Mouse (Mus musculus) G1E (cell line): ENCODE results near the gene Gns. TPM values are rescaled to one million over a fixed set of nuclear protein-coding genes. Genes with fewer than 3 reads are reported as not detected.
A peak's percentile ranks its signal among the peaks of the same experiment; 100 is the strongest.

Experiments used
- ATAC-seq: 2 replicates; pipeline ENCODE4 v1.8.0; 2016; ENCODE audit warnings: mild to moderate bottlenecking; ENCODE audit not compliant: insufficient number of reproducible peaks, poor library complexity, low FRiP score, severe bottlenecking; ENCODE audit errors: extremely low read depth
- DNase-seq: peaks from one replicate; pipeline ENCODE4 v3.0.0; 2012; ENCODE audit warnings: low spot score
- H3K27me3 ChIP-seq: 2 replicates; pipeline ENCODE4 v1.6.1; 2012; ENCODE audit warnings: mild to moderate bottlenecking, low read length, inconsistent platforms; ENCODE audit not compliant: insufficient read depth
- H3K36me3 ChIP-seq: replicated peaks from 2 replicates; pipeline ENCODE3; 2012; ENCODE audit warnings: mild to moderate bottlenecking, inconsistent platforms
- H3K4me1 ChIP-seq: 2 replicates; pipeline ENCODE4 v1.6.1; 2012; ENCODE audit warnings: low read depth, low read length, inconsistent platforms, mixed read lengths; ENCODE audit not compliant: insufficient read depth
- H3K4me3 ChIP-seq: 2 replicates; pipeline ENCODE4 v1.5.1; 2012; ENCODE audit warnings: low read depth, mild to moderate bottlenecking, inconsistent platforms, low read length, moderate library complexity, mixed read lengths
- H3K9me3 ChIP-seq: replicated peaks from 2 replicates; pipeline ENCODE4 v1.6.1; 2012; ENCODE audit warnings: inconsistent platforms
- CTCF ChIP-seq: IDR thresholded peaks from 2 replicates; pipeline ENCODE4 v1.5.1; 2012; ENCODE audit warnings: low read depth, low read length, inconsistent platforms, mixed read lengths
- GATA1 ChIP-seq: IDR thresholded peaks from 2 replicates; pipeline ENCODE4 v1.6.1; 2012; ENCODE audit warnings: borderline replicate concordance, low read length, inconsistent platforms, mixed read lengths
- GATA2 ChIP-seq: IDR thresholded peaks from 2 replicates; pipeline ENCODE4 v1.6.1; 2012; ENCODE audit warnings: low read depth, low read length, inconsistent platforms, borderline replicate concordance
- POLR2AphosphoS5 ChIP-seq: IDR thresholded peaks from 2 replicates; pipeline ENCODE4 v1.6.1; 2012; ENCODE audit warnings: low read depth, low read length, inconsistent platforms; ENCODE audit not compliant: insufficient replicate concordance
- TAL1 ChIP-seq: conservative IDR thresholded peaks from 2 replicates; pipeline ENCODE4 v1.6.1; 2012; ENCODE audit warnings: low read depth, low read length, inconsistent platforms, mixed read lengths
- polyA plus RNA-seq: library from polyadenylated mRNA; stranded (reverse); fragments of >175 nt; gene quantifications from 2 replicates; pipeline ENCODE4 v1.2.3, GENCODE M21; 2012
- total RNA-seq, 2 experiments: library from RNA; stranded (forward) in 1 of 2; stranded (reverse) in 1 of 2; fragments of 200-1000 nt in 1 of 2; fragments of >200 nt in 1 of 2; fragmentation: Nextera tagmentation in 1 of 2; gene quantifications; 2 replicates each; pipeline ENCODE4 v1.2.3; 2014 to 2017

Gene Gns
- total and polyA plus RNA-seq, 3 experiments: 33.4 to 138 (median 134) TPM

GRCm38 (mm10) chr10:121374013-121374412, 9.1 kb downstream of the Gns start:
- peaks cover 90% of the 10 kb centered on the region for H3K36me3 ChIP-seq
- no peak for DNase-seq
- no peak for ATAC-seq

GRCm38 (mm10) chr10:121374693-121375620, 10.1 kb downstream of the Gns start:
- Histone ChIP-seq H3K4me1 (peaks cover 53% of the 10 kb centered on the region), H3K27me3 (no peaks in the 10 kb centered on the region), H3K36me3 (peaks cover 90% of the 10 kb centered on the region), H3K4me3 (peak overlapping the region; percentile 68; the same call in 1 of the 2 replicates), H3K9me3 (no peaks in the 10 kb centered on the region)
- no peak for TF ChIP-seq GATA1
- TF ChIP-seq TAL1: 0 out of 2 replicates have a peak, but pooled peaks have one; percentile 13
- ATAC-seq: peak; percentile 78
- DNase-seq: peak; percentile 83

More at GRCm38 (mm10) chr10:121374013-121374412, 9.1 kb downstream of the Gns start:
- Histone ChIP-seq H3K9me3 (no peaks in the 10 kb centered on the region), H3K27me3 (no peaks in the 10 kb centered on the region), H3K4me1 (peaks cover 60% of the 10 kb centered on the region), H3K4me3 (peak overlapping the region; percentile 63; the same call in 1 of the 2 replicates)
- TF ChIP-seq POLR2AphosphoS5 (no peak), TAL1 (no peak), CTCF (no peak), GATA2 (no peak), GATA1 (no peak)

DNA sequence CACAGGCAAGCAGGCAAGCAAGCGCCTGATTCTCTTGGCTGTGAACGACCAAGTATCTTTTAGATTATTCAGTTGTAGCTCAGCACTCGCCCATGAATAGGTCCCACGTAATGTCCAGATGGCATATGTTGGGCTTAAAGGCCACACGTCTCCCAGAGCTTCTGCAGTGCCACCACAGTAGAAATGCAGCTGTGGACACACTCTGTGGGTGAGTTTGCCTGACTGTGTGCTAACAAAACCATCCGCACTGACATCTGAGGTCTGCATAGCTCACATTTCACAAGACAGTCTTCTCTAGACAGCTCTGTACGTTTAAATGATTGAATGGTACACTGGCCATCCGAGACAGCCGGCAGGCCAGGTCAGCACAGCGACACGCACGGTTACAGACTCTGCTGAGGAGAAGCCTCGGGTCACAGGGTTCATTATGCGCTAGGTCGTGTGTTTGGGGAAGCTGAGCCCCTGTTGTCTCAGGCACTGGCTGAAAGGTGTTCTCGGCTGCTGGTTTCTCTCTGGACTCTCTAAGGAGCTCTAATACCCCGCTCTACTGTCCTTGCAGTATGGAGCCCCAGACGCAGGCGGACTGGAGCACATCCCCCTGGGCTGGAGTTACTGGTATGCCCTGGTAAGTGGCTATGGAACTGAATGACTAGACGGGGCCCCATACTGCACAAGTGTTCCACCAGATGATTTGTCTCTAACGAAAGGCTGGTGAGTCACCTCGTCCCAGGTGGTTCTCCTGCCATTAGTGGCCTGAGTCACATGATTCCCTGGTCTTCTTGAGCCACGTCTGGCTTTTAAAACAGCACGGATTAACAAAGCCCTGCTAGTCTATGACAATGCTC, 11.0 kb downstream of the Gns start:
- Histone ChIP-seq H3K36me3 (peaks cover 88% of the 10 kb centered on the region), H3K4me1 (peaks cover 48% of the 10 kb centered on the region), H3K4me3 (peak overlapping the region; percentile 68; the same call in 1 of the 2 replicates), H3K27me3 (no peaks in the 10 kb centered on the region), H3K9me3 (no peaks in the 10 kb centered on the region)
- no peak for ATAC-seq
- DNase-seq: no peak
- no peak for TF ChIP-seq GATA1
- TF ChIP-seq GATA2: no peak
- TF ChIP-seq CTCF: no peak
- TF ChIP-seq POLR2AphosphoS5: no peak
- no peak for TF ChIP-seq TAL1

DNA sequence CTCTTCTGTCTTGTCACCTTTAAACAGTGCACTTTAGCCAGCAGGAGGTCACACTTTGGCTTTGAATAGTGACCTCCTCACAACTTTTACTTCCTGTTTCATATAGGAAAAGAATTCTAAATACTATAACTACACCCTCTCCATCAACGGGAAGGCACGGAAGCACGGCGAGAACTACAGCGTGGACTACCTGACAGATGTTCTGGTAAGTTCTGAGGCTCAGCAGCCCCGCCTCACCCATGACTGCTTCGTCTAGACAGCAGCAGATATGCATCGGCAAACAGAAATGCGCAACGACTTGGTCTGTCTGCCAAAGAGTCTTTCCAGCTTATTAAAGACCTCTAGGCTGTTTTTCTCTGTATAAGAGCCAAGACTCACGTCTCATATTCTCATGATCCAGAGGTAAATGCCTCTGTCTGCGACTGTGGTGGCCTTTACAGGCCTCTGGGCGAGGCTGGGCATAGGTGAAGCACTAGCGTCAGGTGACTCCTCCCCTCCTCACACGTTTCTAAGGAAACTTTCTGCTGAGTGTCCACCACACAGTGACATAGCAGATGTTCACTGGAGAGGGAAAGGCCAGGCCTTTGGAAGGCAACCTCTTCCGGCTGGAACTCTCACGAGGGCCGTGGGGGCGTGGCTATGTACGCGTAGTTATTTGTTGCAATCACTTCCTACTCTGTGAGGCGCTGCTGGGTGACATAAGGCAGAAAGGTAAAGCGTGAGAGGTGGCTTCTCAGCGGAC, 11.8 kb downstream of the Gns start:
- no peak for ATAC-seq
- TF ChIP-seq CTCF (no peak), TAL1 (no peak), POLR2AphosphoS5 (no peak), GATA1 (no peak)
- no peaks in the 10 kb centered on the region for H3K27me3 ChIP-seq
- DNase-seq: no peak
- no peak overlapping the region for H3K4me3 ChIP-seq
- H3K36me3 ChIP-seq: peaks cover 88% of the 10 kb centered on the region
- H3K9me3 ChIP-seq: no peaks in the 10 kb centered on the region
- peaks cover 50% of the 10 kb centered on the region for H3K4me1 ChIP-seq

DNA sequence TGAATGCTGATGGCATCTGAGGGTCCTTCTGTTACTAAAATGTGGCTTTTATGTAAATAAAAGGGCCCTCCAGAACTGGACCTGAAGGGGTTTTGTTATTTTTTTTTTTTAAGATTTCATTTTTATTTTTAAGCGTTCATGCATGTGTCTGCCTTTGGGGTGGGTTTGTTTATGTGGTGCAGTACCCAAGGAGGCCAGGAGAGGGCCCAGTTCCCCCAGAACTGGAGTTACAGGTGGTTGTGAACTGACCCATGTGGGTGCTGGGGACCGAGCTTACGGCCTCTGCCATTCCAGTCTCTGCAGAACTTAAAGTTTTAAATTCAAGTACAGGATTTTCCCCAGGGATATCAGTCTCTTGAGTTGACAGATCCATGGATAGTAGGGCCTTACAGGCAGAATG, 14.5 kb downstream of the Gns start:
- TF ChIP-seq GATA2 (no peak), TAL1 (no peak), CTCF (no peak), GATA1 (no peak), POLR2AphosphoS5 (no peak)
- Histone ChIP-seq H3K9me3 (no peaks in the 10 kb centered on the region), H3K36me3 (peaks cover 93% of the 10 kb centered on the region), H3K27me3 (no peaks in the 10 kb centered on the region), H3K4me3 (no peak overlapping the region), H3K4me1 (peaks cover 31% of the 10 kb centered on the region)
- no peak for DNase-seq
- no peak for ATAC-seq
